Mouse (Mus musculus): ENCODE measurements around the gene Rabgef1. TPM values are rescaled to one million over a fixed set of nuclear protein-coding genes. Genes with fewer than 3 reads are reported as not detected.
A peak's percentile ranks its signal among the peaks of the same experiment; 100 is the strongest.
"Not testable (repeated sequence)": the region's sequence is repeated elsewhere in the genome, so short reads cannot be mapped to it uniquely, and the experiment has no call there.

The Rabgef1 gene
- total RNA-seq, 1 experiment from 2014 or later, result 58.2 TPM

DNA sequence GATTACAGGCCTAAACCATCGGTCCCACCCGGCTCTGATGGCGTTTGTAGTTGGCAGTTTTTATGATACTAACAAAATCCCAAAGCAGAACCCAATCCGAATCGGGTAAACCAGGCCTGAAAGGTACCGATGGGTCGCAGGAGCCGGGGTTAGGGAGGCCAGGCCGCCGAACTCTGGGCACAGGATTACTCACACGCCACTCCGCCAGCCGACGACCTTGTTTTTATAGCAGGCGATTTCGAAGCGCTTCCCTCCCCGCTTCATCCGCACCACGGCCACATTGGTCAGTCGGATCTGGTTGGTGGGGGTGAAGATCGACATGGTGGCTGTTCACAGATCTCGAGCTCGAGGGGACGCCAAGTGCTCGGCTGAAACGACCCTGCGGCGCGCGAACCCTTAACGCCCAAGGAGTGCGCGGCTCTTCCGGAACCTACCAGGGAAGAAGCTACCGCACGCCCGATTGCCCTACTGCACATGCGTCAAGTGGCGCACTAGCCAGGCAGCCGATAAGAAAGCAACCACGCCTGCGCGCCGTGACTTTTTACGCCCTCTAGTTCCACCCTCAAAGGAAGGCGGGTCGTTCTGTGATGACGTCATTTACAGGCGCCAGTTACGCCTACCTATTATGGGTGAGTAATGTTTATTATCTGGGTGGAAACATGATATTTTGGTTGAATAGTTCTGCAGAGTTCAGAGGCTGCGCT is 83.6 kb downstream of the Rabgef1 start, which contains the start of the genes Sbds and Tyw1:
TSS of gene Sbds (minus strand) at position 514 of the 704 bp plus-strand sequence.
TSS of gene Tyw1 (plus strand) at position 603 of the 704 bp plus-strand sequence.
- ATAC-seq (ENCODE audit: extremely low read depth, insufficient number of reproducible peaks, low FRiP score, poor library complexity, severe bottlenecking), result peak; percentile 87

DNA sequence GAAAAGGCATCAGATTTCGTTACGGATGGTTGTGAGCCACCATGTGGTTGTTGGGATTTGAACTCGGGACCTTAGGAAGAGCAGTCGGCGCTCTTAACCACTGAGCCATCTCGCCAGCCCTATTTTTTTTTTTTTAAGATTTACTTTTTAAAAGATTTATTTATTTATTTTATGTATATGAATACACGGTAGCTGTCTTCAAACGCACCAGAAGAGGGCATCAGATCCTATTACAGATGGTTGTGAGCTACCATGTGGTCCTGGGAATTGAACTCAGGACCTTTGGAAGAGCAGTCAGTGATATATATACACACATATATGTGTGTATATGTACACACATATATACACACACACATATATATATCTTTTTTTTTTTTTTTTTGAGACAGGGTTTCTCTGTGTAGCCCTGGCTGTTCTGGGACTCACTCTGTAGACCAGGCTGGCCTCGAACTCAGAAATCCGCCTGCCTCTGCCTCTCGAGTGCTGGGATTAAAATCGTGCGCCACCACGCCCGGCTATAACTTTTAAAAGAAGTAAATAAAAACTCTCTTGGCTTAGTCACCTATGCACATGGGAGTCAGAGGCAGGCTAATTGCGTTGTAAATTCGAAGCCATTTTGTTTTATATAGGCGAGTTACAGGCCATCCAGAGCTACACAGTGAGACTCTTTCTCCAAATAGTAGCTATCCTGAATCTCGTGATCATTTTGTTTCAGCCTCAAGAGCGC is 84.4 kb downstream of the Rabgef1 start:
- not testable (repeated sequence) for ATAC-seq (ENCODE audit: extremely low read depth, insufficient number of reproducible peaks, low FRiP score, poor library complexity, severe bottlenecking)

DNA sequence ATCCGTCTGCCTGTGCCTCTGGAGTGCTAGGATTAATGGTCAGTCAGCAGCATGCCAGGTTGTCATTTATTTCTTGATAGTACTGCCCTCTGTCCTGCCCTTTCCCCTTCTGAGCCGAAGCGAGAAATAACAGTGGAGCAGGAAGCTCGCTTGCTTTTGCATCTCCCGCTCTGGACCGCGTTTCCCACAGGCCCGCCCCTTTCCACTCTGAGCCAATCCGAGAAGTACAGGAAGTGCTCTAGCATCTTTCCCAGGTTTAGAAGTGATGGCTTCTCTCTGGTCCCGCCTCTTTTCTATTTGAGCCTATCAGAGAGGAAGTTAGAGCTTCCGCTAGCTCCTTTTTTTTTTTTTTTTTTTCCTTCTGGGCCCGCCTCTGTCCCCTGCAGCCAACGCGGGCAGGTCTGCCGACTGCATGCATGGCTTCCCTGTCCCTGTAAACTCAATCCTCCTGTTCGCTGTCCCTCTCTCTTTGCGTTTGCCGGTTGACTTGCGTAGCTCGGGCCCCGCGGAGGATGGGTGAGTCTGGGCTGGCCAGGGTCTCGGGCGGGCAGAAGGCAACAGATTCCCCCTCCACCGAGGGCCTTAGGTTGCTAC is 85.2 kb downstream of the Rabgef1 start:
- ATAC-seq (ENCODE audit: extremely low read depth, insufficient number of reproducible peaks, low FRiP score, poor library complexity, severe bottlenecking), result peak; percentile 91

DNA sequence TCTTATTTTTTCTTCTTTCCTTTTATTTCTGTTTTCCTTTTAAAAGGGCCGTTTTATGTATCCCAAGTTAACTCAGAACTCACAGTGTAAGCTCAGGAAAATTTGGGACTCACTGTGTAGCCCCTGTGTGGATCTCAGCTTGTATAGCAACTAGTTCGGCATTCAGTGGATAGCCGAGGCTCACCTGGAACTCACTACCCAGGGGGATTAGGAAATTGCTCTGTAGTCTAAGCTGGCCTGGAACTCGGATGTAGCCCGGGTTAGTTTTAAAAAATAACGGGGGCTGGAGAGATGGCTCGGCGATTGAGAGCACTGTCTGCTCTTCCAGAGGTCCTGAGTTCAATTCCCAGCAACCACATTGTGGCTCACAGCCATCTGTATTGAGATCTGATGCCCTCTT is 85.7 kb downstream of the Rabgef1 start:
- no peak for ATAC-seq (ENCODE audit: extremely low read depth, insufficient number of reproducible peaks, low FRiP score, poor library complexity, severe bottlenecking)

DNA sequence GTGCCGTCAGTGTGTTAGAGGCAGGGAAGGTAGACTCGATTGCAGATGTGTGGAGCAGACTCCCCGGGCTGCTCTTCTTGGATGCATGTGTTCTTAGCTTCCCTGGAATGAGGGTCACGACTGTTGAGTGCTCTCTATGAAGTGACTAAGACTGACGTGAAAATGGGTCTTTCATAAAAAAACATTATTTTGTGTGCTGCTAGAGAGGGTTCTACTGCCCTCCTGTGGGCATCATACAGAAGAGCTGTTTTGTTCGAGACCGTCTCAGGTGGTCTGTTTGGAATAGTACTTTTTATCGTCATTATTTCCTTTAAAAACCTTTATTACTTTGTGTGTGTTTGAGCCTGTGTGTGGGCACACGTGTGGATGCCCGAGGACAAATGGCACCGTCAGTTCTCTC is 91.9 kb downstream of the Rabgef1 start:
- ATAC-seq (ENCODE audit: extremely low read depth, insufficient number of reproducible peaks, low FRiP score, poor library complexity, severe bottlenecking), result no peak

Other genes starting within 250 kb of the Rabgef1 start
- gene Vkorc1l1, start 229.8 kb upstream of the Rabgef1 start, total RNA-seq (2017), result 11.9 and 14.3 TPM in 2 replicates
- 32.0 and 33.5 TPM in 2 replicates for gene Gusb, start 168.7 kb upstream of the Rabgef1 start, total RNA-seq (2017)
- gene Asl, start 142.6 kb upstream of the Rabgef1 start, total RNA-seq (2017), result 7.6 and 7.7 TPM in 2 replicates
- 24.9 and 40.4 TPM in 2 replicates for gene Crcp, start 142.5 kb upstream of the Rabgef1 start, total RNA-seq (2017)
- gene Tpst1, start 98.5 kb upstream of the Rabgef1 start, total RNA-seq (2017), result 19.8 and 23.3 TPM in 2 replicates
- 3.0 and 5.3 TPM in 2 replicates for gene Kctd7, start 26.9 kb upstream of the Rabgef1 start, total RNA-seq (2017)
- 32.9 and 34.9 TPM in 2 replicates for gene Tmem248, start 45.3 kb downstream of the Rabgef1 start, total RNA-seq (2017)
- 114 and 118 TPM in 2 replicates for gene Sbds, start 83.7 kb downstream of the Rabgef1 start, total RNA-seq (2017)
- gene Tyw1, start 83.8 kb downstream of the Rabgef1 start, total RNA-seq (2017), result 21.2 and 23.5 TPM in 2 replicates
- not detected in 2 replicates for gene Caln1, start 197.7 kb downstream of the Rabgef1 start, total RNA-seq (2017)
- not detected in 2 replicates for gene A330070K13Rik, start 212.8 kb downstream of the Rabgef1 start, total RNA-seq (2017)

Measured in neutrophil, adult 5-6 weeks (primary cell).